Mouse (Mus musculus) c-Kit-positive CD71-positive TER-119-positive erythroid progenitor cells, embryonic 14.5 days (primary cell): ENCODE results near the gene Ephb1.

Experiments
- DNase-seq: peaks from one replicate; pipeline ENCODE4 v3.0.0-alpha.2; 2013; ENCODE audit warnings: low spot score

The Ephb1 gene

DNA sequence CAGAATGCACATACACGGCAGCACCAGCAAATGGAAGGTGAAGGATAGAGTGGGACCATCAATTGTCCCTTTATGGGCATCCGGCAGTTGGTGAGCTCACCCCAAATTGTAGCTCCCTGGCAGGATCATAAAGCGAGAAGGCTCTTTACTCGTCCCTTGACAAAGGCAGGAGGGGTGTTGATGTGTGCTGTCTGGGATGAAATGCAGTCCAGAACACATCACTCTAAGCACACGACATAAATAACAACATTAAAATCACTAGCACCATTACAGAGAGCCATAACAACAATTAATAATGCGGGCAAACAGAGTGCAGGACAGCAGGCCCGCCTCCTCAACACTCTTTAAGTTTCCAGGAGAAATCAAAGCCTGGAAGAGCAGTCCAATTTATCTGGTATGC is 372.1 kb downstream of the Ephb1 start:
- no peak for DNase-seq

DNA sequence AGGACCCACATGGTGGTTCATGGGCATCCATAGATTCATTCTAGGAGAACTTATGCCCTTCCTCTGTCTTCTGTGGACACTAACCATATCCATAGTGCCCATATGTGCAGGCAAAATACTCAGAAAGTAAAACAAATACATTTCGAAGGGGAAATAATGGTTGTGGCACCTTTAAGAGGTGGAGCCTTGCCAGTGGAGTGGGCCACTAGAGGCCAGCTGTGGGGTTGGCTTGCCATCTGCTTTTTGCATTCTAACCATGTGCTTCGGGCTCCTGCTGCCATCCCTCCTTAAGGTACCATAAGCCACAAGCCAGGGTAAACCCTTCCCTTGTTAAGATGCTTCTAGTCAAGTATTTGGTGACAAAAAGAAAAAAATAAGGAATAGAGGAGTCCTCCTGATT is 373.3 kb downstream of the Ephb1 start:
- DNase-seq = no peak

DNA sequence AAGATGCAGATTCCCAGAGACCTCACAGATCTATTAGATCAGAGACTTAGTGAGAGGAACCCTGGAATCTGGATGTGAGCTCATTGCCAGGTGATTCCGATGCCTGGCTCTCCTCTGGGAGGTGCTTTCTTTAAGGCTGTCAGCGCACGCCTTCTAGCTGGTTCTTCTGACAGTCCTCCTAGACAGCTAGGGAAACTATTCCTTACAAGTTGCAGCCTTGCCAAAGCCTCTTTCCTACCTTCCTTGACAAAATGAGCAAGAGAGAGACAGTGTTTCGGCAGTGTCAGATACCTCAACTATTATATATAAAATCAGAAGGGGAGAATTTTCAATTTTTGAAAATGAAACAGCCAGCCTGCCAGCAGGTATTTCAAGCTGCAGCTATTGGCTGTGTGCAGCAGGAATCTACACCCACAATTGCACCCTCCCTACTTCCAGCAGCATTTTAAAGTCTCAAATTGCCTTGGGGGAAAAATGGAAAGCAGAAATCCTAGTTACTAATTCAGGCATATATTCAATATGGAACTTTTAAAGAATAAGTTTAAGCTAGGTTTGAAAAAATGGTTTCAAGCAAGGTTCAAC is 377.5 kb downstream of the Ephb1 start:
- no peak for DNase-seq

DNA sequence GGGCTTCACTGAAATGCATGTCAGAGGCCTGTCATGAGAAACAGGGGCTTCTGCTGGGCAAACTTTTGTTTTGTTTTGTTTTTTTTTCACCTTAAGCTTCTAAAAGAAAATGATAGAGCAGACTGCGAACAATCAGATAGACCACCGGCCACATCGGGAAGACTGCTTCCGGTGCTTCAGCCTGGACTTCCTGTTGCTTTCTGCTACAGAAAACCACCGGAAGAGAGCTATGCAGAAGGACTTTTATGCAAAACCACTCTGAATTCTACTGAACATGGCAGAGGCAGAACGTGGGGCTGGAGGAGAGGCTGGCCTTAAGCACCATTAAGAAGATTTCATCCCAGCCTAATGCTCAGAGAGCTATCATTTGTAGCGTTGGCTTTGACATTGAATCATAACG is 382.2 kb downstream of the Ephb1 start:
- DNase-seq = no peak

DNA sequence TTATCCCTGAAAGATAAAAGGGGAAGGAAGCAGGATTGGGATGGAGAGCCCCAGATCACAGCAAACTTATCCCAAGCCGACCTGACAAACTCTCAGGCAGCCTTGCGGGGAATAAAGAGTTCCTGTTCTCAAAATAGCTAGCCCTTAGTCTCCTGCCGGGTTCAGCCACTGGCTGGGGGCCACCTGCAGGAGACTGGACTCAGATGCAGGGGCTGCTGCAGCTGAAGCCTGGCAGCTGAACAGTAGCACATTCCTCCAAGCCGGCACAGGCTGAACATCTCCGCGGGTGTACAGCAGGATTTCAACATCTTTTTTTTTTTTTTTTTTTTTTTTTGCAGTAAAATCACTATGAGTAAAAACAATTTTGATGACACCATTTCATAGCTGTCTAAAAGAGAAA is 382.7 kb downstream of the Ephb1 start:
- DNase-seq = no peak

DNA sequence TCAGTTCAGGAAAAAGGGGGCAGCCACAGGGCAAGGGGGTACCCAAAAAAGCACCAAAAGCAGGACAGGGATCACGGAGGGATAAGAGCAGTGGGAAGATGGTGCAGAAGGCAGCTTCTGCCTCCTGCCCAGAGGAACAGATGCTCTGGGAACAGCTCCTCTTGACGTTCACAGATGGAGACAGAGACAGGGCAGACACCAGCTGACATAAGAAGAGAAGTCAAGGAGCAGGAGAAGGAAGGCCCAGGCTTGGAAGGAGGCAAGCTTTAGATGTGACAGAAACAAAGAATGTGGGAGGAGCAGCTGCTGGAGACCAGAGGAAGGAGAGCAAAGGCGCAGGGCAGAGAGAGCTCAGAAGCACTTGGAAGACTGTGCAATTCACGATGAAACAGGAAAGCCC is 398.3 kb downstream of the Ephb1 start:
- DNase-seq = no peak

DNA sequence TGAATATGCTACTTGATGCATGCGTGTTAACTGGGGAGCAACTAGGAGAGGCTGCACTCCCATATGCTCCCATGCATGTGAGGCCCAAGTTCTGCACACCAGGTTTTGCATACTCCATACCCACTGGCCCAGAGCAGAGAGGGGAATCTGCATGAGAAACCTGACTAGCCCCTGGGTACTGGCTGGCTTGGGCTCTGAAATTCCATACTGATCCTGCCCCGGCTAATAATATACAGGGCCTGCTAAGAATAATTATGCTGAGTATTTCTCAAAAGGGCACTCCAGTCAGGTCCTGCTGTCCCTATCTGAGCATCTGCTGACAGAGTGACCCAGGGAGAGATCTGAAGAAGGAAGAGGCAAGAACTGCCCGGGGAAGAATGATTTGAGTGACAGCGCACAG is 400.0 kb downstream of the Ephb1 start:
- no peak for DNase-seq

DNA sequence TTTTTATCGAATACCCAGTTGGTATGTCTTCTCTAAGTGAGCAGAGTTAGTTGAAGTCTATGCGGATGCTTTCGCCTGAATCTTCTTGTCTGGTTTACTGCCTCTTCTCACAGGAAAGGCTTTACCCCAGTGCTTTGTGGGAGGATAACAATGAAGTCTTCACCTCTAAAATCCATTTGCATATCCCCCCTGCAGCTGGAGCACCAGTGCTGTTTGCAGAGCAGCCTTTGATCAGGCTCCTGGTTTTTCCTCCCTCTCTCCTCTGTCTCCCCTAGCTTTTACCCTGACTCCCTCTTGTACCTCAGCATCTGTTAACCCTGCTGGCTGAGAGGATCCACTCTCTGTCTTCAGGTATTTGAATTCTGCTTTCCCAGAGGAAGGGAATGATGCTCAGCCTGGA is 404.4 kb downstream of the Ephb1 start:
- no peak for DNase-seq

DNA sequence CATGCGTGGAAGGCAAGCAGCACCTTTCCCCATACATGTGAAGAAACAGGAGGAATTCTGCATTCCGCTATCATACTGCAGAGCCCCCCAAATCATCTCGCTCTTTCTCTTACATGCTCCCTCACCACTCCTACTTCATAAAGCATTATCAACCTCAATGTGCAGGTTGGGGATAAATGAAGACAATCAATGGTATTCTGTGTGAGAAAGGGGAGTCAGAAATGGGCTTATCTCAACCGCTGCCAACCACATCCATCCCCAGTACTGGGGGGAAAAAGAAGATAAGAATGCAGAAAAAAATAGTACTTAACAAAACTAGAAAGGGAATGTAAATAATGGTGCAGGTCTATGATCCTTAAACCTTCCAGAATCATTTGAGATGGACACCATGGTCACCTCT is 408.7 kb downstream of the Ephb1 start:
- peak; percentile 7 for DNase-seq

DNA sequence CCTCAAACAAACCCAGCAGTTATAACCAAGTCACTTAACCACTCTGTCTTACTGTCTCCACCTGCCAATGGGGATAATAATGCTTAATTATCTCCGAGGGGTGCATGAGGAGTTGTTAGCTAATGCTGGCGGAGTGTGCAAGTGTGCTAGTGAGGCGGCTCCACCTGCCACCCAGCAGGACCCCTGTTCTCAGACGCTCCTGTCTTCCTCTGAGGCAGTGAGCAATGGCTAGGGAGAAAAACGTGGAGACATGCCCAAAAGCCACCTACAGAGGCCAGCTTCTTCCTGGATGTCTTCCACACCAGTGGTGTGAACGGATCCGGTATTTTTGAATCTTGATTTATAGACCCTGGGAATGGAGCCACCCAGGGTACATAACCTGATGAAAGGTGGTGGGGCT is 409.2 kb downstream of the Ephb1 start:
- DNase-seq = no peak

DNA sequence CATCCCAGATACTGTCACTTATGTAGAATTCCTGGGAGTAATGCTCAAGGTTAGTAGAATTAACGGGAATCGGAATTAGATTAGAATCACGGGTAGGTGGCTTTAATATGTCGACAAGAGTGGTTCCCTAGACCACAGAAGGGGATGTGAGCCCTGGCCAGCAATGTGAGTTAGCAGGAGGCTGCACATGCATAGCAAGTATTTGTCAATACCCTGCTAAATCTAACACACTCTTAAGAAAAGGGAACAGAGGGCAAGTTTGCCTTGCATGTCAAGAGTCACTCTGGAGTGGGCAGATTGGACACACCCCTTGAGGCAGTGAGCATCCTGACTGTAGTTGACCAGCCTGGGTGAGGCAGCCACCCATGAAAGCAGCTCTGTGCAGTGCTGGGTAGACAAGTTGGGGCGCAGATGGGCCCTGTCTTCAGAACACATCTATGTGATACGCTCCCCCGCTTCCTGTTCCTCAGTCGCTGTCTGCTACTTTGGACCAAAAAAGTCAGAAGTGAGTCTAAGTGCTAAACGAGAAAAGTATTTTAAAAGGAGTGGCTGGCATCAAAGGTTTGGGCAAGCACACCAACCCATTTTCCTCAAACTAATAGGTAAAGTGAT is 412.3 kb downstream of the Ephb1 start:
- no peak for DNase-seq

DNA sequence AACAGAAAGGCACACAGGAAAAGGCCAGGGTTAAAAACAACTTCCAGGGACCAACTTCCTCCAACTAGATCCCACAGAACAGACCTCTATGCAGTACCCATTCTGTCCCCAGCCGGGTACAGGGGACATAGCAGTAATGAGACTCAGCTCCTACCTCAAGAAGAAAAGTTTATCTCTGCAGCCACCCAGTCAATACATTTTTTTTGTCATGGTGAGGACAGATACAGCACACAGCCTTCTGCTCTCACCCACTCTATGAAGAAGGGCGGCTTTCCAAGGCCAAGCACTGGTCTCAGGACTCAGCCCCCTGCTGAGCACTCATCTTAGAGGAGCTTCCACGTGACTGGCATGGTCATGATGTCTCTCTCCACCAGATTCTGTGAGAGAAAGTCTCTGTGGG is 414.3 kb downstream of the Ephb1 start:
- peak; percentile 7 for DNase-seq

DNA sequence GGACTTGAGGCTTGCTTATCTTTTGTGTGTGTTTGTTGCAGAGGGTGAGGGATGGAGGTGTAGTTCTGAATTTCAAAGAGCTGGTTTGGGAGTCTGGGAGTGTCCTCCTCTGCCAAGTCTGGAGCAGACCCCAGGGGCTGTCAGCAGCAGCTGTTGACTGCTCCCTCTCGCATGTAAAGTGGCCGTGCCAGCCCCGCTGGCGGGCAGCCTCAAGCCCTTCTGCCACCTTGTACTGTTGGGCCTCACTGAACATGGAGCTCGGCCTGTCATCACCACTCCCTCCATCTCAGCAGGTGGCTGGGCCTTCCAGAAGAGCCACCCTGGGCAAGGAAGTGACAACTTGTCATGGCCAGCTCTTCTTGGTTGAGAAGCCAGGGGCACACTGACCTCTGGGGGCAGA is 415.5 kb downstream of the Ephb1 start:
- no peak for DNase-seq

DNA sequence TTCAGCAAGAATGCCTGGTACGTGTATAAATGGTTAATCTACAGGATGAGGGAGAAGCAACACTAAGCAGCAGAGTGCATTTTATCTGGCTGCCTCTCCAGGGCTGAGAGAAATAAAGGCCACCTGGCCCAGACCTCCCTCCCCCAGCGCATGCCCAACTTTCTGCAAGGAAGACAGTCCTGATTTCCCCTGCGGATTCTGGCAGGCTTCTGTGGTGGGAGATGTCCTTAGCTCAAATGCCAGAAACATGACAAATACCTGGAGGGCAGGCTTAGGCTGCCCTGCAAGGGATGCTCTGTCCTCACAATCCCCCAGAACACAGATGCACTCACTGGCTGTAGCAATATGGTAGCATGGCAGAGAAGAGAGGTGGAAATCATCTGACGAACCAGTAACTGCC is 416.4 kb downstream of the Ephb1 start:
- no peak for DNase-seq

DNA sequence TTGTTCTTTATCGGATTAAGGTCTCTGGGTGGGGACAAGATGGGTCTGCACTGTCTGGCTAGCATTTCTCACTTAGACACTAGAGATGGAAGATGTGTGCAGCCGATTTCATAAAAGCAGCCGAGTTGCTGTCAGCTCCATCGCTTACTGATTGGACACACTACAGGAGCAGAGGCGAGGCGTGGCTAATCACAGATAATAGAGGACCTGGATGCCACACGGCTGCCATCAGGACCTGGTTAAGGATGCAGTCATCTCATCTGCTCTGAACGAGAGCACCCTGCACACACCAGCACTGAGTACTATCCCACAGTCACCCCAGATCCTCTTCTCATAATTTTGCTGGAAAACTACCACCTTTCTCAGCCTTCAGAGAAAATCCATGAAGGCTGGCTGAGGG is 419.6 kb downstream of the Ephb1 start:
- DNase-seq = no peak

DNA sequence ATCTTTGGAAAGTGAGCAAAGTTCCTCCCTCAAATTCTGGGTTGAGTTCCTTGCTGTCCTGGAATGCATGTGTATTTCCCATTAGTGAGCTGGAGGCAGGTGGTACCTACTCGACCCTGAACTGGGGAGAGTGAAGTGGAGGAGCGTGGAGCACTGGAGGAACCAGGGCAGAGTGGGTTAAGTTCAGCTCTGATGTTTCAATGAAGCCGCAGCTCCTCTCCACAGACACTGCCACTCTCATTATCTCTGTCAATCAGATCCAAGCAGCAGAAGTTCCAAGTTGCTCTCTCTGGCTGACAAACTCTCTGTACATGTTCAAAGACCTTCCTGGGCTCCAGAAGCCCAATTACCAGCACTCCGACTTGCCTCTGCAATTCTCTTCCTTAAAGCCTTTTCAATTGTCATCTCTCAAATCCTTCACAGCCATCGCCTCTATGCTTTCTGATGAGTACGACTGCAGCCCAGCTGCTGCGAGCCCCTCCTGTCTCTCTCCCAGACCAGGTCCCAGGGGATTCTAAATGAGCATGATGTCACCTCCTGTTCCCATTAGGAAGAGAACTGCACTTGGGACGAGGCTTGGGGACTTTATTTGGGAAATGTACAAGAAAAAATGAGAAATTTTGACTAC is 420.4 kb downstream of the Ephb1 start:
- no peak for DNase-seq

DNA sequence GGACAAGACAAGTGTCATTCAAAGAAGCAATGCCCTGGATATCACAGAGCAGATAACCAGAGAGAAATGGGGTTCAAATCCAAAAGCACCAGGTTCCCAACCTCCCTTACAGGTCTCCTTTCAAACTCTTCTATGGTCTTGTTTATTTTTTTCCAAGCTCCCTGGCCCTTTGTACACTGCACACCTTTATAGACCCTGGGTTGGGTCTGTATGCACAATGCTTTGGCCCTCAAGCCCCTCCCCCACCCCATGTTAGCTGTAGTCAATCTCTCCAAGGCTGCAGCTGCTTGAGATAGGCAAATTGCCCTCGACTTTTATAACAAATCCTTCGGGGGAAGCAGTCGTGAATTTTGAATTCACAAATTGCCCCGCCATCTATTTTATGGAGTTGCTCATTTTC is 429.7 kb downstream of the Ephb1 start:
- DNase-seq = no peak

DNA sequence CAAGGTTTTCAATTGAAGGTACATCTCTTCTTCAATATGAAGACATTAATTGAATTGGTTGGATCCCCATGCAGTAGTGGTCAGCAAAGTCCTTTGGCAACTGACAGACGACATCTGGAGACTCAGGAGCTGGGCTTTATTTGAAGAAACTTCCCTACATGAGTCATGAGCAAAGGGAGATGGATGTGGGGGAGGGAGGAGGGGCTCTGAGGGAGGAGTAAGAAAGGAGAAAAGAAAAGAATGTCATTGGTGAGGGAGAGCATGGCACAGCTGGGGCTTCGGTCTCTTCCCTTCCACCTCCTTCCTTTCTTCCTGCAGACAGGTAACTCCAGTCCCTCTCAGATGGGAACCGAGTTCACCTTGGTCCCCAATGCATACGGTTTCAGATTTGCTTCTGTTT is 431.6 kb downstream of the Ephb1 start:
- no peak for DNase-seq

DNA sequence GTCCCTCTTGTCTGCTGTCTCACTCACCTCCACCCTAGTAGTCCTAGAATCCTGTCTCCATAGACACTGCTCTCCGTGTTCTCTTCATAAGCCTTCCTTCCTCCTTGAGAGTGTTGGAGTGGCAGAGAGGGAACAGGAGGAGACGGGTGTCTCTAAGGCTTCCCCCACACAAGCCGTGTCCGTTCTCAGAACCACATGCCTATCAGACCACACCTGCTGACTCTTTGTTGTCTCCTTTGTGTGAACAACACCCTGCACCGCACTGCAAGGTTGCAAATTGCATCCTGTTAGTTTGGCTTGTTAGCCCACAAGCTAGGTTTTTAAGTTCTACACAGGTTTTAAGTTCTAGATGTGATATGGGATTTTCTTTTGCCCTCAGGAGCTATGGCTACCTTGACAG is 435.2 kb downstream of the Ephb1 start:
- no peak for DNase-seq

DNA sequence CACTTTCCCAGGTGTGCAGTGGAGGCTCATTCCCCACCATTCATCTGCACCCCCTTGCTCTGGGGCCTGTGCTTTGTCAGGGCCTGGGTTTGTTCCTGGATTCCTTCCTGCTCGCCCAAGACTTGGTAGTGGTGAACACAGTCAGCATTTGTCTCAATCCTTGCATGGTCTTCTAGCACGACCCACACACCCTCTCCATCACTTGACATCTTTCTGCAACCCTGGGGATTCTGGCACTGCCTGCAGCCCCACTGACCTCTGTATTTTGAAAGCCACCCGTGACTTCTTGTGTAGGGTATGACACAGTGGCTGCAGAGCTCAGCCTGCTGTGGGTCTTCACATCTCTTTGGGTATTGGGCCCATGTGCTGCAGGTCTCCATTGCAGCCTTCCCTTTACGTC is 435.7 kb downstream of the Ephb1 start:
- no peak for DNase-seq

DNA sequence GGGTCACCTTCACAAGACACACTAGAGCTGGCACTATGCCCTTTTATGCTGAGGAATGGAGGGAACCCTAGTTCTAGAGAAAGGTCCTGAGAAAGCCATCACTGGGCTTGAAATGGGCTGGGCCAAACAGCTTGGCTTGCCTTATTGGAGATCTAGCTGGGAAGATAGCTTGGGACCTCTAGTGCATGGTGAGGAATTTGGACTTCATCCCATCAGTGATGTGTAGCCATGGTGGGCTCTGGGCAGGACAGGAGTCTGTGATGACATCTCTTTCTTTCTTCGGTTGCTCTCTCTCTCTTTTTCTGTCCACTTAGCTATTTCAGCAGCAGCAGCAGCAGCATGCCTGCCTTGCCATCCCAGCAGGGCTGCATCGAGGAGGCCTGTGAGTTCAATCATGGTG is 439.4 kb downstream of the Ephb1 start:
- no peak for DNase-seq

DNA sequence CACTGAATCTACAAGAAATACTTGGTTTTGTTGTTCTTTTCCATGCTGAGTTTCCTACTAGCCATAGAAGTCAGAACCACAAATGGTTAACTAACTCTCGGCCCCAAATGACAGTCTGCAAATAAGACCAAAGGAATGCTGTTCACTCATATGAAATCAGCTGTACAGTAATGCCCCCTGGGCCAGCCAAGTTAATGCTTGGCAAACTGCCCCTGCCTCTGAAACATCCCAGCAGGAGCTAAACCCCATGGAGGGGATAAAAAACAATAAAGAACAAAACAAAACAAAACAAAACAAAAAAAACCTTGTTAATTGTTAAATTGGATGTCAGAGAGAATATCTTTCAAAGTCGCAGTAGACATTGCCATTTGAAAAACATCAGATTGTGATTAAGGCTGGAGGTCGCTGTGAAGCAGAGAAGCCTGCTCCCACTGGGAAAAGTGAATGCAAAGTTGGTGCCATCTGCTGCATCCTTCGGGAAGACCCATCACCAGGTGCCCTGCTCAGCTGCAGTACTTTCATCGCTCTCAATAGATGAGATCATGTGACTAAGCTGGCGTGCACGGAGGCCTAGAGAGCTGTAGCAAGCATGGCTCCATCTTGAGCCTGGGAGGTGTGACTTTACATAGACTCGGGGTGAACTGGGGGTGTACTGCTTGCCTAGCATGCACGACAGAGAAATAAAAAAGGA is 443.2 kb downstream of the Ephb1 start:
- DNase-seq = no peak

DNA sequence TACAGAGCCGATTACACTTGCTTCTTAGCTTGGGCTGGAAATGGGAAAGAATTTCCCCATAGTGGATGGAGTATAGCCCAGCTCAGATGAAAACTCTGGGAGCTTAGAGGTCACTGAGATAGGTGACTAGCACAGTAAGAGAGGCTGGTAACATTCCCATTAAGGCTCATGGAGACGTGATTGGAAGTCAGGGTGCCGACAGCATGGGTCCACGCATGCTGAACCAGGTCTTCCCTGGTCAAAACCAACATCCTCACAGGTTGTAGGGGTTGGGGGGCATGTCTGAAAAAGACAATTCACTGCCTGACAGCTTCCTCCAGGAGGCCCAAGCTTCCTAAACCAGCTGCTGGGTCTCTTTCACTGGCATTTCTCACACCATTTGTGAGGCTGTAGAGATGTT is 445.0 kb downstream of the Ephb1 start:
- no peak for DNase-seq

DNA sequence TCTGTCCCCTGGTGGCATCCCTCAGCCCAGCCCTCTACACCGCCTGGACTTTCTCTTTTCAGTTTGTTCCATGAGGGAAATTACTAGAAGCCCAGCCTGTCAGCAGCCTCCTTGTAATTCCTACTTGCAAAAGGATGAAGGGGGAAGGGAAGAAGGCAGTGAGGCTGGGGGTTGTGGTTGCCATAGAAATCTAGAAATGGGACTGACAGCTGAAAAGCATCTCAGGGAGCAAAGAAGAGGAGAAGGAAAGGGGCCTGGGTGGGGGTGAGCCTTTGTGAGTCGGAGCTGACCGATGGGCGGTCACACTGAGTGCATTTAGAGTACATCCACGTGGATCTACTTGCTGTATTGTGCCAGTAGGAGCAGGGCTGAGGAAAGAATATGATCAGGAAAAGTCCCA is 445.6 kb downstream of the Ephb1 start:
- DNase-seq = no peak
